Comparison of ENCODE assay signal across 9 mouse cellular contexts in the genomic region with DNA sequence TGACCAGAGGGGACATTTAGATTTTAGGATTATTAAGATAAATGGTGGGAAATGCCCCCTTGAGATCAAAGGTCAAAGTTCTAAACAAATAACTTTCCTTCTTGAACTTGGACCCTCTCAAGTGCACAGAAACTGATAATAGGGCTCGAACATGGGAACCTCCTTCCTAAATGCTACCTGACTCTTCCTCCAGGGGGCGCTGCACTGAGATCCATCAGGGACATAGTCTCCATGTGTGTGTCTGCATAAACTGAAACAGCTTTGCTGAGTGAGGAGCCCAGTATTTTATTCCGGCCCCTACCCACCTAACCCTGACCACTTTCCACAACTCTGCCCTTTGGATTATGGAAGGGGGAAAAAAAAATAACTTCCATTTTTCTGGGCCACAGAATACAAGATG.
DNase-seq lines count a peak whose midpoint lies in the region; ATAC-seq and TF ChIP-seq lines count a peak whose summit lies in the region.
"Had no signal": no experiment of that assay in that cellular context is flagged by ENCODE, and none has a peak within 500 bp of the region (broad histone marks: within the 10 kb centered on the region; RNA-seq: fewer than 3 reads in every experiment).

No protein-coding gene starts in this region.

- no peak overlapping the region for H3K27ac ChIP-seq in heart, adult 2 months
- H3K27ac ChIP-seq in testis, adult 2 months (ENCODE audit: control insufficient read depth, insufficient read depth, low read depth, low read length): no peak overlapping the region
- H3K27ac ChIP-seq: neural tube, embryonic 13.5 days had no signal

- H3K79me2 ChIP-seq in heart, adult 2 months (replicated peaks; ENCODE audit: control insufficient read depth, insufficient read depth, low read length): no peaks in the 10 kb centered on the region

- ATAC-seq in common myeloid progenitor, adult 5-6 weeks (replicated peaks; ENCODE audit: low read depth, poor library complexity, severe bottlenecking): 0 out of 2 replicates have a peak, but pooled peaks have one; percentile 42

- TF ChIP-seq EP300 in heart, adult 2 months (IDR thresholded peaks at IDR 0.05; ENCODE audit: insufficient read depth, low read depth, low read length): no peak

- no peaks in the 10 kb centered on the region for H3K36me3 ChIP-seq in heart, adult 2 months (ENCODE audit: control insufficient read depth, insufficient read depth, low read length)
- no peaks in the 10 kb centered on the region for H3K36me3 ChIP-seq in testis, adult 2 months (ENCODE audit: control insufficient read depth, insufficient read depth, low read length)

- TF ChIP-seq CTCF in heart, adult 2 months (IDR thresholded peaks at IDR 0.05): peak; percentile 73
- TF ChIP-seq CTCF in testis, adult 2 months (IDR thresholded peaks at IDR 0.05; ENCODE audit: control insufficient read depth, insufficient read depth, insufficient replicate concordance, low read depth, low read length): peak; percentile 49; the same call in 1 of the 2 replicates

- no peaks in the 10 kb centered on the region for H3K4me1 ChIP-seq in heart, adult 2 months (ENCODE audit: control insufficient read depth, insufficient read depth, low read length)
- no peaks in the 10 kb centered on the region for H3K4me1 ChIP-seq in testis, adult 2 months (ENCODE audit: control insufficient read depth, insufficient read depth, low read length)
- H3K4me1 ChIP-seq: neural tube, embryonic 13.5 days had no signal

- no peak for DNase-seq in heart, adult 2 months
- no peak for DNase-seq in heart, postnatal 25 days (ENCODE audit: low spot score)
- no peak for DNase-seq in testis, postnatal 14 days (ENCODE audit: low spot score)
- peak; percentile 60 for DNase-seq in testis, postnatal 10 days (ENCODE audit: low spot score)
- no peak for DNase-seq in spleen, postnatal 36 days (ENCODE audit: low spot score in 2 of 2)
- no peak for DNase-seq in spleen, postnatal 4 days (ENCODE audit: low spot score in 2 of 2)

- no peaks in the 10 kb centered on the region for H3K27me3 ChIP-seq in heart, adult 2 months (ENCODE audit: control insufficient read depth, insufficient read depth, low read length)
- H3K27me3 ChIP-seq in testis, adult 2 months (ENCODE audit: control insufficient read depth, insufficient read depth, low read length): no peaks in the 10 kb centered on the region
- H3K27me3 ChIP-seq: neural tube, embryonic 13.5 days had no signal

- H3K9ac ChIP-seq in heart, adult 2 months (ENCODE audit: low read depth, low read length): no peak overlapping the region
- H3K9ac ChIP-seq: neural tube, embryonic 13.5 days had no signal

- intact Hi-C loops in heart, adult 2 months (cut with DNase I): loop anchor here (2.0 kb wide), 1 partner anchor 54 kb away; no protein-coding TSS in a partner anchor
- intact Hi-C loops in heart, postnatal 25 days (cut with DNase I): loop anchor here (5.0 kb wide), 1 partner anchor 52 kb away; no protein-coding TSS in a partner anchor

- no peak overlapping the region for H3K4me3 ChIP-seq in heart, adult 2 months
- H3K4me3 ChIP-seq in testis, adult 2 months (ENCODE audit: control insufficient read depth, low read depth, low read length): no peak overlapping the region
- H3K4me3 ChIP-seq: neural tube, embryonic 13.5 days had no signal

- no peak for TF ChIP-seq POLR2A in heart, adult 2 months (IDR thresholded peaks at IDR 0.05; ENCODE audit: insufficient read depth, low read depth, low read length)
- TF ChIP-seq POLR2A in testis, adult 2 months (IDR thresholded peaks at IDR 0.05; ENCODE audit: control insufficient read depth, low read depth, low read length): no peak

- 66% methylated on average over 3 of the region's 3 CpGs for WGBS in heart, adult 2 months
